Mouse (Mus musculus) cerebellum, adult (tissue): ENCODE data around the gene Rpap1.
A peak's percentile ranks its signal among the peaks of the same experiment; 100 is the strongest.

Experiments used
- ATAC-seq: cut with Nextera tagmentation; 2 replicates; pipeline ENCODE4 v1.9.2; 2017; ENCODE audit warnings: mild to moderate bottlenecking, moderate library complexity, mixed read lengths; ENCODE audit not compliant: insufficient number of reproducible peaks, low FRiP score, low TSS enrichment

Gene Rpap1

GRCm38 (mm10) chr2:119799961-119800550, 12.7 kb upstream of the Rpap1 start:
- no peak for ATAC-seq

GRCm38 (mm10) chr2:119799181-119799960, 12.0 kb upstream of the Rpap1 start:
- 0 out of 2 replicates have a peak, but pooled peaks have one; percentile 29 for ATAC-seq

GRCm38 (mm10) chr2:119798246-119798927, 11.1 kb upstream of the Rpap1 start:
- no peak for ATAC-seq

- no peak for ATAC-seq
Observed at GRCm38 (mm10) chr2:119797279-119797783, 10.0 kb upstream of the Rpap1 start, which contains the start of gene Tyro3. Gene Tyro3 (plus strand): TSS chr2:119797733.

- ATAC-seq, result no peak
Observed at GRCm38 (mm10) chr2:119789996-119790395, 2.7 kb upstream of the Rpap1 start.

GRCm38 (mm10) chr2:119767246-119767645, 20.1 kb downstream of the Rpap1 start:
- ATAC-seq, result no peak

GRCm38 (mm10) chr2:119763924-119764323, 23.4 kb downstream of the Rpap1 start:
- no peak for ATAC-seq

- ATAC-seq, result no peak
Observed at GRCm38 (mm10) chr2:119762276-119762675, 25.1 kb downstream of the Rpap1 start.

- no peak for ATAC-seq
Observed at GRCm38 (mm10) chr2:119760251-119760650, 27.1 kb downstream of the Rpap1 start, which contains the start of gene Ltk. Gene Ltk (minus strand): TSS chr2:119760431.

- ATAC-seq, result no peak
Observed at GRCm38 (mm10) chr2:119758844-119759835, 28.2 kb downstream of the Rpap1 start.

GRCm38 (mm10) chr2:119758101-119758843, 29.1 kb downstream of the Rpap1 start:
- ATAC-seq, result peak; percentile 53; the same call in 1 of the 2 replicates

GRCm38 (mm10) chr2:119757601-119758100, 29.7 kb downstream of the Rpap1 start:
- no peak for ATAC-seq

- ATAC-seq, result no peak
Observed at GRCm38 (mm10) chr2:119749260-119749659, 38.1 kb downstream of the Rpap1 start.

- ATAC-seq, result no peak
Observed at GRCm38 (mm10) chr2:119747554-119747953, 39.8 kb downstream of the Rpap1 start.

GRCm38 (mm10) chr2:119745281-119745680, 42.1 kb downstream of the Rpap1 start:
- ATAC-seq, result no peak

GRCm38 (mm10) chr2:119744163-119745111, 42.9 kb downstream of the Rpap1 start:
- no peak for ATAC-seq

GRCm38 (mm10) chr2:119743808-119744162, 43.6 kb downstream of the Rpap1 start:
- ATAC-seq, result no peak
